20 mouse cellular contexts compared by ENCODE assay signal in genomic region chr1:165676993-165677392, GRCm38 (mm10). TPM values are rescaled to one million over a fixed set of nuclear protein-coding genes. Genes with fewer than 3 reads are reported as not detected.
A peak's percentile ranks its signal among the peaks of the same experiment; 100 is the strongest.
DNase-seq lines count a peak whose midpoint lies in the region; ATAC-seq and TF ChIP-seq lines count a peak whose summit lies in the region.
"Had no signal": no experiment of that assay in that cellular context is flagged by ENCODE, and none has a peak within 500 bp of the region (broad histone marks: within the 10 kb centered on the region; RNA-seq: fewer than 3 reads in every experiment).

No protein-coding gene starts in this region.

- no peak overlapping the region for H3K4me3 ChIP-seq in lung, embryonic 14.5 days (ENCODE audit: low read depth, low read length)
- no peak overlapping the region for H3K4me3 ChIP-seq in lung, postnatal 0 days (ENCODE audit: low read depth, low read length)
- no peak overlapping the region for H3K4me3 ChIP-seq in heart, embryonic 15.5 days
- H3K4me3 ChIP-seq: hindbrain, embryonic 13.5 days; midbrain, embryonic 13.5 days; stomach, embryonic 15.5 days had no signal

- H3K4me1 ChIP-seq in lung, embryonic 14.5 days (ENCODE audit: insufficient read depth): no peaks in the 10 kb centered on the region
- peaks cover 5% of the 10 kb centered on the region for H3K4me1 ChIP-seq in lung, postnatal 0 days (ENCODE audit: insufficient read depth, low read depth, low read length)
- peaks cover 87% of the 10 kb centered on the region for H3K4me1 ChIP-seq in heart, embryonic 15.5 days (replicated peaks)
- H3K4me1 ChIP-seq: hindbrain, embryonic 13.5 days; midbrain, embryonic 13.5 days had no signal

- no peak for DNase-seq in frontal cortex, postnatal 14 days (ENCODE audit: low spot score in 2 of 2)
- DNase-seq in lung, embryonic 14.5 days: no peak
- DNase-seq in lung, postnatal 0 days (ENCODE audit: low spot score): no peak
- DNase-seq in spleen, adult 18-20 months: no peak
- no peak for DNase-seq in adrenal gland, postnatal 25 days
- no peak for DNase-seq in embryo, embryonic 9.5 days (ENCODE audit: extremely low spot score)
- DNase-seq: adrenal gland, postnatal 14 days; cerebellum, adult 11-12 months; embryo, embryonic 11 days; layer of hippocampus, postnatal 36 days; liver; lung, postnatal 14 days; thymus, adult 2 months had no signal

- peak; percentile 67 for ATAC-seq in frontal cortex, adult (ENCODE audit: low TSS enrichment)
- ATAC-seq in lung, embryonic 14.5 days (ENCODE audit: insufficient read depth): no peak
- ATAC-seq in lung, postnatal 0 days: no peak; the same call in 1 of the 2 replicates
- ATAC-seq in heart, embryonic 15.5 days (replicated peaks; ENCODE audit: insufficient number of reproducible peaks, insufficient read depth, low FRiP score, low read depth): peak; percentile 37; the same call in 1 of the 2 replicates
- ATAC-seq: inflammation-experienced regulatory T-cells, adult 6 months; midbrain, embryonic 13.5 days had no signal

- TF ChIP-seq EP300 in lung, postnatal 0 days (IDR thresholded peaks at IDR 0.05): no peak

- no peaks in the 10 kb centered on the region for H3K27me3 ChIP-seq in lung, embryonic 14.5 days (ENCODE audit: insufficient read depth, low read length)
- H3K27me3 ChIP-seq in lung, postnatal 0 days (replicated peaks; ENCODE audit: insufficient read depth, low read length): no peaks in the 10 kb centered on the region
- no peaks in the 10 kb centered on the region for H3K27me3 ChIP-seq in heart, embryonic 15.5 days
- H3K27me3 ChIP-seq: hindbrain, embryonic 13.5 days; midbrain, embryonic 13.5 days; stomach, embryonic 15.5 days had no signal

- H3K9me3 ChIP-seq in lung, embryonic 14.5 days (ENCODE audit: low read depth, low read length): no peaks in the 10 kb centered on the region
- H3K9me3 ChIP-seq in lung, postnatal 0 days (ENCODE audit: low read length): no peaks in the 10 kb centered on the region
- no peaks in the 10 kb centered on the region for H3K9me3 ChIP-seq in heart, embryonic 15.5 days (replicated peaks)
- H3K9me3 ChIP-seq: G1E; hindbrain, embryonic 13.5 days; midbrain, embryonic 13.5 days; stomach, embryonic 15.5 days had no signal

- TF ChIP-seq CTCF in lung, embryonic 14.5 days (IDR thresholded peaks at IDR 0.05; ENCODE audit: low read depth): no peak
- no peak for TF ChIP-seq CTCF in lung, postnatal 0 days (IDR thresholded peaks at IDR 0.05)

- H3K4me2 ChIP-seq in lung, embryonic 14.5 days: no peak overlapping the region
- H3K4me2 ChIP-seq in lung, postnatal 0 days (replicated peaks; ENCODE audit: low read depth, low read length): no peak overlapping the region
- H3K4me2 ChIP-seq in heart, embryonic 15.5 days: no peak overlapping the region
- H3K4me2 ChIP-seq: hindbrain, embryonic 13.5 days; midbrain, embryonic 13.5 days; stomach, embryonic 15.5 days had no signal

- WGBS in lung, embryonic 14.5 days: 56% methylated on average over 3 of the region's 3 CpGs
- WGBS in lung, postnatal 0 days: 60% methylated on average over 3 of the region's 3 CpGs
- WGBS in heart, embryonic 15.5 days: 24% methylated on average over 3 of the region's 3 CpGs

- no peaks in the 10 kb centered on the region for H3K36me3 ChIP-seq in lung, embryonic 14.5 days (ENCODE audit: insufficient read depth)
- H3K36me3 ChIP-seq in lung, postnatal 0 days (ENCODE audit: insufficient read depth, low read length): no peaks in the 10 kb centered on the region
- H3K36me3 ChIP-seq in heart, embryonic 15.5 days: no peaks in the 10 kb centered on the region
- H3K36me3 ChIP-seq: hindbrain, embryonic 13.5 days; midbrain, embryonic 13.5 days; stomach, embryonic 15.5 days had no signal

- H3K9ac ChIP-seq in lung, embryonic 14.5 days: no peak overlapping the region
- no peak overlapping the region for H3K9ac ChIP-seq in lung, postnatal 0 days (replicated peaks; ENCODE audit: low read depth)
- no peak overlapping the region for H3K9ac ChIP-seq in heart, embryonic 15.5 days
- H3K9ac ChIP-seq: hindbrain, embryonic 13.5 days; midbrain, embryonic 13.5 days; stomach, embryonic 15.5 days had no signal

- H3K27ac ChIP-seq in lung, embryonic 14.5 days (ENCODE audit: low read depth): peak overlapping the region; percentile 10; the same call in 1 of the 2 replicates
- no peak overlapping the region for H3K27ac ChIP-seq in lung, postnatal 0 days (ENCODE audit: low read length)
- H3K27ac ChIP-seq in heart, embryonic 15.5 days: peak overlapping the region; percentile 74
- H3K27ac ChIP-seq: hindbrain, embryonic 13.5 days; midbrain, embryonic 13.5 days; stomach, embryonic 15.5 days had no signal

RNA-seq across cellular contexts. Expression of gene Rcsd1, which starts 32.6 kb away (rescaled TPM):
- 22.9 and 25.2 TPM in 2 replicates for polyA plus RNA-seq in lung, embryonic 14.5 days (2014; fragmentation: Nextera tagmentation; extraction: Ambion mirVana)
- 49.6 and 54.4 TPM in 2 replicates for polyA plus RNA-seq in lung, postnatal 0 days (2015; fragmentation: Nextera tagmentation; extraction: Ambion mirVana)
- polyA plus RNA-seq in heart, embryonic 15.5 days (2015; fragmentation: Nextera tagmentation; extraction: Ambion mirVana): 90.4 and 98.4 TPM in 2 replicates
- total RNA-seq in adrenal gland, postnatal 25 days (2021): 16.1 and 19.1 TPM in 2 replicates

RNA-seq across cellular contexts. Expression of gene Mpzl1, which starts 42.7 kb away (rescaled TPM):
- 208 and 220 TPM in 2 replicates for polyA plus RNA-seq in lung, embryonic 14.5 days (2014; fragmentation: Nextera tagmentation; extraction: Ambion mirVana)
- 136 and 149 TPM in 2 replicates for polyA plus RNA-seq in lung, postnatal 0 days (2015; fragmentation: Nextera tagmentation; extraction: Ambion mirVana)
- polyA plus RNA-seq in heart, embryonic 15.5 days (2015; fragmentation: Nextera tagmentation; extraction: Ambion mirVana): 89.9 and 105 TPM in 2 replicates
- 23.9 and 27.4 TPM in 2 replicates for total RNA-seq in adrenal gland, postnatal 25 days (2021)

Comparison
In these comparisons a context has a peak if more than half of its experiments do, and no peak if none do; other contexts are left out.
1. ATAC-seq: peak in frontal cortex, adult (single experiment) and heart, embryonic 15.5 days (single experiment); none in lung, embryonic 14.5 days (single experiment) and lung, postnatal 0 days (single experiment).